Mouse (Mus musculus) limb, embryonic 11.5 days (tissue): ENCODE results near the gene Pfkfb4. TPM values are rescaled to one million over a fixed set of nuclear protein-coding genes. Genes with fewer than 3 reads are reported as not detected.
A peak's percentile ranks its signal among the peaks of the same experiment; 100 is the strongest.

ENCODE experiments used
- ATAC-seq: fragments of 200-750 bp; cut with Nextera tagmentation; 2 replicates; pipeline ENCODE4 v1.8.0; 2017; ENCODE audit warnings: low read depth; ENCODE audit not compliant: insufficient number of reproducible peaks, low FRiP score, low TSS enrichment
- DNase-seq: peaks from one replicate; pipeline ENCODE4 v3.0.0-alpha.2; 2015; ENCODE audit warnings: low spot score
- H3K27ac ChIP-seq: fragments of 300-500 bp; sonication (generic); replicated peaks from 2 replicates; pipeline ENCODE4 v1.5.1; 2014; ENCODE audit warnings: low read depth, mild to moderate bottlenecking, low read length
- H3K27me3 ChIP-seq: fragments of 300-500 bp; sonication (generic); 2 replicates; pipeline ENCODE4 v1.6.1; 2014; ENCODE audit warnings: mild to moderate bottlenecking, low read length, mixed read lengths; ENCODE audit not compliant: control insufficient read depth, insufficient read depth
- H3K36me3 ChIP-seq: fragments of 300-500 bp; sonication (generic); 2 replicates; pipeline ENCODE4 v1.6.1; 2014; ENCODE audit warnings: mild to moderate bottlenecking, low read length, moderate library complexity, mixed read lengths; ENCODE audit not compliant: control insufficient read depth, insufficient read depth
- H3K4me1 ChIP-seq: fragments of 300-500 bp; sonication (generic); 2 replicates; pipeline ENCODE4 v1.6.1; 2014; ENCODE audit warnings: low read length, mixed read lengths; ENCODE audit not compliant: control insufficient read depth, insufficient read depth
- H3K4me2 ChIP-seq: fragments of 300-500 bp; sonication (generic); 2 replicates; pipeline ENCODE4 v1.6.1; 2014; ENCODE audit warnings: low read depth, mild to moderate bottlenecking, moderate library complexity; ENCODE audit not compliant: severe bottlenecking
- H3K4me3 ChIP-seq: fragments of 300-500 bp; sonication (generic); 2 replicates; pipeline ENCODE4 v1.5.1; 2014; ENCODE audit warnings: low read depth, low read length
- H3K9ac ChIP-seq: fragments of 300-500 bp; sonication (generic); 2 replicates; pipeline ENCODE4 v1.6.1; 2014; ENCODE audit warnings: mild to moderate bottlenecking, low read length
- H3K9me3 ChIP-seq: fragments of 300-500 bp; sonication (generic); 2 replicates; pipeline ENCODE4 v1.6.1; 2016; ENCODE audit warnings: low read length; ENCODE audit not compliant: control insufficient read depth
- WGBS: fragments of 180-500 bp; shearing (Covaris S2); extraction: QIAGEN DNeasy Blood & Tissue Kit; methylation state at CpG from one replicate; pipeline ENCODE4 v1.1.7; 2014; 5-methylcytosine and 5-hydroxymethylcytosine counted together
- polyA plus RNA-seq: library from polyadenylated mRNA; unstranded; fragments of >200 nt; fragmentation: Nextera tagmentation; extraction: Ambion mirVana; gene quantifications from 2 replicates; pipeline ENCODE4 v1.2.1, GENCODE M21; 2014

The Pfkfb4 gene
- polyA plus RNA-seq, 1 experiment from 2014 or later: 9.4 TPM

- Histone ChIP-seq H3K4me2 (no peak overlapping the region), H3K27me3 (0 out of 2 replicates have a peak, but pooled peaks cover 3% of the 10 kb centered on the region), H3K9ac (no peak overlapping the region), H3K36me3 (no peaks in the 10 kb centered on the region), H3K9me3 (no peaks in the 10 kb centered on the region), H3K4me1 (peaks cover 20% of the 10 kb centered on the region; the same call in 1 of the 2 replicates), H3K4me3 (no peak overlapping the region), H3K27ac (no peak overlapping the region; the same call in none of the 2 replicates)
- DNase-seq (no peak), ATAC-seq (no peak)
- 63% methylated on average over 4 of the region's 4 CpGs for WGBS
These were observed 1.6 kb upstream of the Pfkfb4 start for GRCm38 (mm10) chr9:108989802-108990461.

DNA sequence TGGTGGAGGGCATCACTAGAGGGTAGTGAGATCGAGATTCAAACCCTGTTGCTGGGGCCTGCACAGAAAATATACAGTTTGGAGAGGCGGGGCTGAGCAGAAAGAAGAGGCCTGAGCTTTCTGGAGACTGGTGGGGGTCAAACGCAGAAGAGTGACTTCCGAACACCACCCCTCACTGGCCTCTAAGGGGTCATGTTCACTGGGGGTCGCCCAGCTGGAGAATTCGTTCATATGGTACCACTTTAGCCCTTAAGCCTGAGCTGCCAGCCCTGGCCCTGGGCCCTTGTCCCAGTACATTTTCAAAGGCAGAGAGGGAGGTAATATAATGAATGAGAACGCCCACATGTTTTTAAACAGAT, 1.1 kb upstream of the Pfkfb4 start:
- no peak for ATAC-seq
- Histone ChIP-seq H3K27me3 (0 out of 2 replicates have a peak, but pooled peaks cover 3% of the 10 kb centered on the region), H3K4me3 (no peak overlapping the region), H3K9ac (no peak overlapping the region), H3K4me2 (no peak overlapping the region), H3K9me3 (no peaks in the 10 kb centered on the region), H3K27ac (no peak overlapping the region; the same call in none of the 2 replicates), H3K36me3 (no peaks in the 10 kb centered on the region), H3K4me1 (peaks cover 24% of the 10 kb centered on the region; the same call in 1 of the 2 replicates)
- DNase-seq: peak; percentile 54
- WGBS: 23% methylated on average over 7 of the region's 7 CpGs

GRCm38 (mm10) chr9:108992085-108992469, 499 bp downstream of the Pfkfb4 start:
- ATAC-seq: peak; percentile 27; the same call in 1 of the 2 replicates
- no peak overlapping the region for H3K27ac ChIP-seq

DNA sequence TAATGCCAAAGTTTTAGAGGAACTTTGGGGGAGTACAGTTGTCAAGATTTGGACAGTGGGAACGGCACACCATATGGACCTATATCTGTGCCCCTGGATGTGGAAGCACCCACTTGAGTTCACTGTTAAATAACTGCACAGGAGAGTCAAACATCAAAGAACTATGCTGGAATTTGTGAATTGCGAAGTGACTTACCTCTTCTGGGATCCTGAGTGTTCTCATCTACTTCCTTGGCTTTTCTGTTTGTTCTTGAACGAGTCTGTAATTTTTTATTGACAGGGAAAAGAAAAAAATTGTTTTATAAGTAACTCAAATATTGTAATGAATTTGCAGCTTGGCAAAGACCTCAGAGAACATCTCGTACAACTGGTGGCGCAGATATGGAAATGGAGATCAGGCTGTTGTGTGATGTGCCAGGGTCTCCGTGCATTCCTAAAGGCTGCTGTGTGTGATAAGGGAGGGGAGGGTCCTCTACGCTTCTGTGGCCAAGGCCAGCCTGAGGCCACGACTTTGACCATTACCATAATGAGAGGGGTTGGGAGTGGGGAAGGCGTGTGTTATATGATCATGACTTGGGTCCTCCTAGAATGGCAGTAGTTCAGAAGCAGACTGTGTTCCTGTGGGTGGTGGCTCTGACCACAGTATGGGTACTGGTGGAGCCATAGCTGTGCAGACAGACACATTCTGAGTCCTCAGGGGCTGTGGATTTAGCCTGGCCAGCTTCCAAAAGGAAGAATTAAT, 1.2 kb downstream of the Pfkfb4 start:
- DNase-seq: no peak
- H3K27me3 ChIP-seq: 0 out of 2 replicates have a peak, but pooled peaks cover 3% of the 10 kb centered on the region
- H3K27ac ChIP-seq: no peak overlapping the region
- no peak overlapping the region for H3K4me3 ChIP-seq
- no peak for ATAC-seq
- no peaks in the 10 kb centered on the region for H3K36me3 ChIP-seq
- H3K4me1 ChIP-seq: peaks cover 25% of the 10 kb centered on the region; the same call in 1 of the 2 replicates
- H3K4me2 ChIP-seq: peak overlapping the region; percentile 69; the same call in 1 of the 2 replicates
- 85% methylated on average over 9 of the region's 9 CpGs for WGBS
- no peak overlapping the region for H3K9ac ChIP-seq
- H3K9me3 ChIP-seq: no peaks in the 10 kb centered on the region

More at GRCm38 (mm10) chr9:108992085-108992469, 499 bp downstream of the Pfkfb4 start:
- Histone ChIP-seq H3K4me3 (peak overlapping the region; percentile 52), H3K9me3 (no peaks in the 10 kb centered on the region), H3K9ac (peak overlapping the region; percentile 66), H3K4me2 (peak overlapping the region; percentile 69), H3K27me3 (0 out of 2 replicates have a peak, but pooled peaks cover 3% of the 10 kb centered on the region), H3K4me1 (peaks cover 30% of the 10 kb centered on the region; the same call in 1 of the 2 replicates), H3K36me3 (no peaks in the 10 kb centered on the region)
- WGBS: 10% methylated on average over 18 of the region's 18 CpGs
- no peak for DNase-seq

DNA sequence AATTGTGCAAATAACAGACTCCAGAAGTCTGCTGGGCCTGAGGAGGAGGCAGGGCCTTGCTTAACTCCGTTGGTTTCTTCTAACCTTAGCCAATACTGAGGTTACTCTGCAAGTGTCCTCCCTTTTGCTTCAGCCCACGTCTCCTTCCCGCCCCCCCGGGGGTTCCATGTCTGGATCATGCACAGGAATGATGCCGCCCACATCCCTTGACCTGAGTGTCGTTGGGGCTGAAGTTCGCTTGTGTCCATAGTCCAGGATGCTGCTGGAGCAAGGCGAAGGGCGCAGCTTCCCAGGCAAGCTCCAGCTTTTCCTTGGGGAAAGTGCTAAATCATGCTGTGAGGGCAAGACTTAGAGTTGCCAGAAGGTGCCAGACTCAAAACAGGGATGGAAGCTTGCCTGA, 4.8 kb downstream of the Pfkfb4 start:
- Histone ChIP-seq H3K27me3 (no peaks in the 10 kb centered on the region), H3K4me3 (no peak overlapping the region), H3K36me3 (no peaks in the 10 kb centered on the region), H3K27ac (no peak overlapping the region), H3K9me3 (no peaks in the 10 kb centered on the region), H3K4me2 (no peak overlapping the region), H3K9ac (no peak overlapping the region), H3K4me1 (0 out of 2 replicates have a peak, but pooled peaks cover 10% of the 10 kb centered on the region)
- no peak for DNase-seq
- 74% methylated on average over 9 of the region's 9 CpGs for WGBS
- no peak for ATAC-seq

DNA sequence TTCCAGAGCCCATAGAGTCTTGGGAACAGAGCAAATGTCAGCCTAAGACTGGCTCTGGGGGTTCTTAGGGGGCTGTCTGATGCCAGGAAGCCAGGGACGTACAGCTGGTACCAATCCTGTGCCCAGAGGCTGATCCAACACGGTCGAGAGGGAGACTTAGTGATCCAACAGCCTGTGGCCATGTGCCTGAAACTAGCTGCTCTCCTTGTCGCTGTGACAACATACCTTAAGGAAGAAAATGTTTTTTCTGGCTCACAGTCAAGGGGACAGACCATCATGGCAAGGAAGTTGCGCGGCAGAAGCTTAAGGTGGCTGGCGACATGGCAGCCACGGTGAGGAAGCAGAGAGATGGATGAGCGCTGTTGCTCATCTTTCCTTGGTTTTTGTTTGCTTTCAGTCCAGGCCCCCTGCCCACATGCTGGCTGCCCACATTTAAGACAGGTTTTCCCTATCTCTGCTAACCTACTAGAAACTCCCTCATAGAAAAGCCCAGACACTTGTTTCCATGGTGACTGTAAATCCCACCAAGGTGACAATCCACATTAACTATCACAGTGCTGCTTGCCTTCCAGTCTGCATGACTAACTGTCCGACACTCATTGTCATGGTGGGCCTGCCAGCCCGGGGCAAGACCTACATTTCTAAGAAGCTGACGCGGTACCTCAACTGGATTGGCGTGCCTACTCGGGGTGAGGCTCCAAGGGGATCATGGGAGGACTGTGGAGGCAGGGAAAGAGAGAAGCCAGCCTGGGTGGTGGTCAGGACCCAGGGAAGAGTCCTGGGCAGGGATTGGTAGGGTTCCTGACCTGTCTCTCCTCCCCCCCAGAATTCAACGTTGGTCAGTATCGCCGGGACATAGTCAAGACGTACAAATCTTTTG, 6.9 kb downstream of the Pfkfb4 start:
- WGBS: 82% methylated on average over 19 of the region's 19 CpGs
- H3K4me3 ChIP-seq: no peak overlapping the region
- no peak overlapping the region for H3K27ac ChIP-seq
- no peaks in the 10 kb centered on the region for H3K27me3 ChIP-seq
- H3K9me3 ChIP-seq: no peaks in the 10 kb centered on the region
- no peak overlapping the region for H3K4me2 ChIP-seq
- DNase-seq (no peak), ATAC-seq (no peak)
- H3K4me1 ChIP-seq: 0 out of 2 replicates have a peak, but pooled peaks cover 10% of the 10 kb centered on the region
- no peaks in the 10 kb centered on the region for H3K36me3 ChIP-seq
- no peak overlapping the region for H3K9ac ChIP-seq

DNA sequence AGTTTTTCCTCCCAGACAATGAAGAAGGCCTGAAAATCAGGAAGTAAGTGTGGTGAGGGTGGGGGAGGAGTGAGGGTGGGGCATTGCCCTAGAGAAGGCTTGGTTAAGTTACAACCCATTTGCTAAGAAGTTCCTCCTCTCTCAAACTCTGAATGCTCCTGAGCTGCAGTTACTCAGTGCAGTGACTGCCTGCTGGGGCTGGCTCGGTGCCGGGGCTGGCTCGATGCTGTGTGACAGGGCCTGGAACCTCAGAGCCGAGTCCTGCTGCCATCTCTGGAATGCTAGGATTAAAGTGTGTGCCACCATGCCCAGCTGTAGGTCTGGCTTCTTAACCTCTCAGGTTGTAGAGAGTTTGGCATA, 7.6 kb downstream of the Pfkfb4 start:
- no peak for DNase-seq
- ATAC-seq: no peak
- H3K27ac ChIP-seq: no peak overlapping the region
- H3K4me1 ChIP-seq: 0 out of 2 replicates have a peak, but pooled peaks cover 10% of the 10 kb centered on the region
- H3K27me3 ChIP-seq: no peaks in the 10 kb centered on the region
- no peaks in the 10 kb centered on the region for H3K36me3 ChIP-seq
- no peaks in the 10 kb centered on the region for H3K9me3 ChIP-seq
- no peak overlapping the region for H3K4me3 ChIP-seq
- 79% methylated on average over 4 of the region's 4 CpGs for WGBS
- no peak overlapping the region for H3K9ac ChIP-seq
- H3K4me2 ChIP-seq: no peak overlapping the region

DNA sequence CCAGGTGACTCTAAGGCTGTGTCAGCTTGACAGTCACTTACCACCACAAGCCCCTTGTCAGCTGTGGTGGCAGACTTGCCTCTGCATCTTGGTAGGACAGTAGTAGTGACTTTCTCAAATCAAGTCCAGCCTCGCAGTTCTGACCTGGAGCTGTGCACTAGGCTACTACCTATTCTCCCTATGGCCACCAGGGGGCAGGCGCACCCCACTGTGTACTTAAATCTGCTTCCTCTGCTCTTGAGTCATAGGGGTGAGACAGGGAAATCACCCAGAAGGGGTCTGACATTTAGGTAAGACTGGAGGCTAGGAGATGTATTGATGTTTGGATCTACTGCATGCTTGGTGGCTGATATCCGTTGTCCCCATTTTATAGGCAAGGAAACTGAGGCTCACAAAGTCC, 9.1 kb downstream of the Pfkfb4 start:
- H3K9ac ChIP-seq: no peak overlapping the region
- no peak overlapping the region for H3K4me3 ChIP-seq
- H3K4me2 ChIP-seq: no peak overlapping the region
- H3K27ac ChIP-seq: no peak overlapping the region
- H3K4me1 ChIP-seq: 0 out of 2 replicates have a peak, but pooled peaks cover 3% of the 10 kb centered on the region
- H3K27me3 ChIP-seq: no peaks in the 10 kb centered on the region
- ATAC-seq (0 out of 2 replicates have a peak, but pooled peaks have one; percentile 49), DNase-seq (peak; percentile 72)
- no peaks in the 10 kb centered on the region for H3K9me3 ChIP-seq
- no peaks in the 10 kb centered on the region for H3K36me3 ChIP-seq
- 6% methylated on average over 3 of the region's 3 CpGs for WGBS
